Mouse (Mus musculus) thymus, adult 2 months (tissue): ENCODE measurements around the gene Susd1. TPM values are rescaled to one million over a fixed set of nuclear protein-coding genes. Genes with fewer than 3 reads are reported as not detected.

ENCODE experiments used
- DNase-seq: peaks from one replicate; pipeline ENCODE4 v3.0.0; 2021
- H3K27ac ChIP-seq: fragments of 200-500 bp; 2 replicates; pipeline ENCODE4 v1.5.1; 2012; ENCODE audit warnings: low read length, control low read depth; ENCODE audit not compliant: control insufficient read depth, insufficient read depth
- H3K27me3 ChIP-seq: fragments of 200-500 bp; 2 replicates; pipeline ENCODE4 v1.6.1; 2012; ENCODE audit warnings: mild to moderate bottlenecking, low read length, moderate library complexity, mixed read lengths; ENCODE audit not compliant: control insufficient read depth, insufficient read depth
- H3K36me3 ChIP-seq: fragments of 200-500 bp; 2 replicates; pipeline ENCODE4 v1.6.1; 2012; ENCODE audit warnings: mild to moderate bottlenecking, low read length, moderate library complexity; ENCODE audit not compliant: control insufficient read depth, insufficient read depth
- H3K4me1 ChIP-seq: fragments of 200-500 bp; replicated peaks from 2 replicates; pipeline ENCODE4 v1.6.1; 2012; ENCODE audit warnings: low read length; ENCODE audit not compliant: control insufficient read depth, insufficient read depth
- H3K4me3 ChIP-seq: fragments of 200-500 bp; 2 replicates; pipeline ENCODE4 v1.5.1; 2012; ENCODE audit warnings: mild to moderate bottlenecking, low read length, control low read depth, moderate library complexity; ENCODE audit not compliant: control insufficient read depth, insufficient read depth
- CTCF ChIP-seq: fragments of 200-500 bp; IDR thresholded peaks from 2 replicates; pipeline ENCODE4 v1.5.1; 2012; ENCODE audit warnings: mild to moderate bottlenecking, control low read depth, low read length, moderate library complexity, borderline replicate concordance; ENCODE audit not compliant: control insufficient read depth, poor library complexity, insufficient read depth; ENCODE audit errors: extremely low read depth
- POLR2A ChIP-seq: fragments of 200-500 bp; IDR thresholded peaks from 2 replicates; pipeline ENCODE4 v1.6.1; 2012; ENCODE audit warnings: mild to moderate bottlenecking, low read length, control low read depth, moderate library complexity; ENCODE audit not compliant: control insufficient read depth, poor library complexity, insufficient read depth; ENCODE audit errors: extremely low read depth
- WGBS: fragments of 180-500 bp; shearing (Covaris S2); methylation state at CpG from one replicate; pipeline ENCODE4 v1.1.7; 2018; 5-methylcytosine and 5-hydroxymethylcytosine counted together
- polyA plus RNA-seq: library from polyadenylated mRNA; depleted of rRNA; stranded (reverse); fragments of >200 nt; gene quantifications from 2 replicates; pipeline ENCODE4 v1.2.3, GENCODE M21; 2012

Gene Susd1
- polyA plus RNA-seq, 1 experiment, result 22.0 TPM

- TF ChIP-seq CTCF (no peak), POLR2A (no peak)
- Histone ChIP-seq H3K36me3 (no peaks in the 10 kb centered on the region), H3K4me3 (no peak overlapping the region), H3K4me1 (no peaks in the 10 kb centered on the region), H3K27me3 (no peaks in the 10 kb centered on the region), H3K27ac (no peak overlapping the region)
- 92% methylated on average over 3 of the region's 3 CpGs for WGBS
- no peak for DNase-seq
Measured at GRCm38 (mm10) chr4:59383791-59384190, 54.6 kb downstream of the Susd1 start.

- TF ChIP-seq POLR2A (no peak), CTCF (no peak)
- no peaks in the 10 kb centered on the region for H3K36me3 ChIP-seq
- H3K4me3 ChIP-seq, result no peak overlapping the region
- H3K27me3 ChIP-seq, result no peaks in the 10 kb centered on the region
- WGBS, result 93% methylated on average over 12 of the region's 12 CpGs
- no peak for DNase-seq
- H3K27ac ChIP-seq, result no peak overlapping the region
- no peaks in the 10 kb centered on the region for H3K4me1 ChIP-seq
Measured at GRCm38 (mm10) chr4:59382131-59382530, 56.3 kb downstream of the Susd1 start.

GRCm38 (mm10) chr4:59381007-59381743 is 57.3 kb downstream of the Susd1 start:
- no peaks in the 10 kb centered on the region for H3K36me3 ChIP-seq
- H3K27ac ChIP-seq, result no peak overlapping the region
- 95% methylated on average over 13 of the region's 13 CpGs for WGBS
- no peak overlapping the region for H3K4me3 ChIP-seq
- TF ChIP-seq POLR2A (no peak), CTCF (no peak)
- no peaks in the 10 kb centered on the region for H3K4me1 ChIP-seq
- no peak for DNase-seq
- H3K27me3 ChIP-seq, result no peaks in the 10 kb centered on the region

- 96% methylated on average over 4 of the region's 4 CpGs for WGBS
- no peak for TF ChIP-seq CTCF
- no peak for TF ChIP-seq POLR2A
- no peaks in the 10 kb centered on the region for H3K36me3 ChIP-seq
- no peak overlapping the region for H3K27ac ChIP-seq
- DNase-seq, result no peak
- no peaks in the 10 kb centered on the region for H3K4me1 ChIP-seq
- no peak overlapping the region for H3K4me3 ChIP-seq
- H3K27me3 ChIP-seq, result no peaks in the 10 kb centered on the region
Measured at GRCm38 (mm10) chr4:59380478-59380877, 58.0 kb downstream of the Susd1 start.

GRCm38 (mm10) chr4:59379876-59380275 is 58.6 kb downstream of the Susd1 start:
- H3K27ac ChIP-seq, result no peak overlapping the region
- H3K4me1 ChIP-seq, result no peaks in the 10 kb centered on the region
- no peak overlapping the region for H3K4me3 ChIP-seq
- WGBS, result 90% methylated on average over 5 of the region's 5 CpGs
- H3K27me3 ChIP-seq, result no peaks in the 10 kb centered on the region
- no peaks in the 10 kb centered on the region for H3K36me3 ChIP-seq
- no peak for DNase-seq
- TF ChIP-seq CTCF (no peak), POLR2A (no peak)

GRCm38 (mm10) chr4:59378631-59379030 is 59.8 kb downstream of the Susd1 start:
- TF ChIP-seq POLR2A (no peak), CTCF (no peak)
- WGBS, result 97% methylated on average over 4 of the region's 4 CpGs
- no peaks in the 10 kb centered on the region for H3K36me3 ChIP-seq
- no peak overlapping the region for H3K4me3 ChIP-seq
- no peaks in the 10 kb centered on the region for H3K4me1 ChIP-seq
- no peak overlapping the region for H3K27ac ChIP-seq
- no peaks in the 10 kb centered on the region for H3K27me3 ChIP-seq
- no peak for DNase-seq
